Mouse (Mus musculus): ENCODE results near the gene Cd160. TPM values are rescaled to one million over a fixed set of nuclear protein-coding genes. Genes with fewer than 3 reads are reported as not detected.

Cd160 gene
- not detected for total RNA-seq (2023)

DNA sequence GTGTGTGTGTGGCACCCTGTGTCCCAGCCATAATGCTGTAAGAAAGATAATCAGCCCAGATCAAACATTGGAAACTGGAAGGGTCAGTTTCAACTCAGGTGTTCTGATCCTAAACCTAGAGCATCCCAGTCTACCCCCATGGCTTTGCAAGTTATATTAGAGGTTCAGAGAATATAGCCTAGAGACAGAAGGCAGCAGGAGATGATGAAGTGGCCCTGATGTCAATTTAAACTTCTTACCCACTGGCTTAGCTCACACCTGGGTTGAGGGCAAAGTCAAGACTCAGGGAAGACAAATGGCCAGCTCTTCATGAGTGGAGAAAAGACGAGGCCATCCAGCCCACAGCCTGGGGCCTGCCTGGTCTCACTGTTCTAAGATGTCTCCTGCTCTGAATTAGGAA lies at the start of gene Cd160, which contains the start of gene Pdzk1:
Gene Cd160 (minus strand): TSS at position 368 of the 400 bp plus-strand sequence.
Gene Pdzk1 (plus strand): TSS at position 301 of the 400 bp plus-strand sequence.

Other genes with a start within 250 kb of the Cd160 start
- gene Polr3gl, start 235.2 kb downstream of the Cd160 start, total RNA-seq (2023): 10 to 100 TPM; 15.6 to 17.0 TPM
- not detected for gene Ankrd34a, start 232.7 kb downstream of the Cd160 start, total RNA-seq (2023)
- under 1 TPM; 0.58 to 0.68 TPM for gene Lix1l, start 228.2 kb downstream of the Cd160 start, total RNA-seq (2023)
- gene Rbm8a, start 199.4 kb downstream of the Cd160 start, total RNA-seq (2023): 10 to 100 TPM; 51.6 to 56.6 TPM
- gene Pex11b, start 194.0 kb downstream of the Cd160 start, total RNA-seq (2023): 10 to 100 TPM; 11.0 to 12.7 TPM
- not detected for gene Gm42957, start 193.9 kb downstream of the Cd160 start, total RNA-seq (2023)
- under 1 TPM; 0.31 to 0.37 TPM for gene Itga10, start 183.8 kb downstream of the Cd160 start, total RNA-seq (2023)
- gene Ankrd35, start 159.2 kb downstream of the Cd160 start, total RNA-seq (2023): not detected
- gene Pias3, start 133.0 kb downstream of the Cd160 start, total RNA-seq (2023): 10 to 100 TPM; 38.8 to 48.2 TPM
- 1 to 10 TPM; 1.8 to 2.1 TPM for gene Nudt17, start 120.8 kb downstream of the Cd160 start, total RNA-seq (2023)
- 10 to 100 TPM; 38.8 to 45.6 TPM for gene Polr3c, start 101.7 kb downstream of the Cd160 start, total RNA-seq (2023)
- 10 to 100 TPM; 68.9 to 71.1 TPM for gene Rnf115, start 101.7 kb downstream of the Cd160 start, total RNA-seq (2023)
- not detected for gene Pdzk1, start 67 bp downstream of the Cd160 start, total RNA-seq (2023)
- under 1 TPM; 0.11 to 0.36 TPM for gene Gja5, start 75.3 kb upstream of the Cd160 start, total RNA-seq (2023)
- gene Gpr89, start 76.0 kb upstream of the Cd160 start, total RNA-seq (2023): 1 to 10 TPM; 6.9 to 8.3 TPM
- gene Gja8, start 96.7 kb upstream of the Cd160 start, total RNA-seq (2023): not detected